Mouse (Mus musculus) layer of hippocampus, adult 9-11 months (tissue): ENCODE measurements around the gene Gm20388.

Experiments
- DNase-seq: peaks from one replicate; pipeline ENCODE4 v3.0.0; 2022

Gm20388 gene

GRCm38 (mm10) chr8:123718752-123719151 lies 3808.1 kb downstream of the Gm20388 start:
- no peak for DNase-seq

GRCm38 (mm10) chr8:123719280-123719679 lies 3808.6 kb downstream of the Gm20388 start:
- no peak for DNase-seq

DNA sequence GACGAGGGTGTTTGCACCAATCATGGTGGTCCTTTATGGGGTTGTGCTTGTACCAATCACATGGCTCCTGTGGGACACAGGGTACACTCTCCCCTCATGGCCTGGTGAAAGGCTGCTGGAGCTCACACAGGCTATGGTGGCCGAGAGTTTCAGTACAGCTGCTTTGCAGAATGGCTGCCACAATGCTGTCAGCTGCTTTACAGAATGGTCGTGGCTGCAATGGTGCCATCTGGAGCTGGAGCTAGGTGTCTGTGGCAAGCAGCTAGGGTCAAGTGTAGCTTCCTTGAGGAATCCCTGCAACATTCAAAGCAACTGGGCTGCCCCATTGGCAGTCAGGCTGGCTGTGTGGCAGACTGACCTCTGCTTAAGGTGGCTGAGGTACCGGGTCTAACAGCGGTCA lies 3809.2 kb downstream of the Gm20388 start:
- no peak for DNase-seq

DNA sequence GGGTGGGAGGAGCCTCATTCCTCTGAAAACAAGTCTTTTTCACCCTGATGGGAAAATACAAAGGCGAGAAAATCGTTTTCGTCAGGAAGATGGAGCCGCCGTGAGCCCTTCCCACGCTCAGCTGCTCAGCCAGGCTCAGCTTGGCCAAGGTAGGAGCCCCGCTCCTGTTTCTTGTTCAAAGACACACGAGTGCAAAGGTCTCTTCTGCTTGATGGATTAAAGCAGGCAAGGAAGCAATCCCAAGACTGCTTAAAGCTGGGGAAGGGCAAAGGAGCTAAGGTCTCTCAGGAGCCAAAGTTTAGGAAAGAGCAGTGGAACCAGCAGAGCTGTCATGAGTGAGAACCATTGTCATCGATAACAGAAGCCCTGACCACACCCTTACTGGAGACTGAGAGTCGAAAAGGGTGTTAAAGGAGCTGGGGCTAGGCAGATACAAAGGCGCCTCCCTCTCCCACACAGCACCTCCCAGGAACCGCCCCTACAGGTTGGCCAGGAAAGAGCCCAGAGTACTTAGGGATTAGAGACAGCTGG lies 3809.9 kb downstream of the Gm20388 start:
- no peak for DNase-seq

DNA sequence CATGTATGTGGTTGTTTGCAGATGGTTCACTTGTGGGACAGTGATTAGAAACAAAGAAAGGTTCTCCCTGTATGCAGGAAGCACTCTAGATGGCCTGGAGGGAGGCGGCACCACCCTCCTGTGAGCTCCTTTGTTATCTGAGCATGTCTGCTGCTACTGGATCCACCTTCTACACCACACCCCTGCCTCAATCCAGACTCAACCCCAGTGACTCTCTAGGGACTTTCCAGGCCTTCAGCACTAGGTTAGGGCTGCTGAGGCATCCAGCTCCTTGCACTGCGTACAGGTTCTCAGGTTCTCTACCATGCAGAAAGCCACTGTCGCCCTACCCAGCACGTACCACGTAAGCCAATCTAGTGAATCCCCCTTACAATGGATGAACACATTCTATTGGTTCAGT lies 3811.6 kb downstream of the Gm20388 start:
- no peak for DNase-seq

GRCm38 (mm10) chr8:123724752-123725151 lies 3814.1 kb downstream of the Gm20388 start:
- peak; percentile 76 for DNase-seq

DNA sequence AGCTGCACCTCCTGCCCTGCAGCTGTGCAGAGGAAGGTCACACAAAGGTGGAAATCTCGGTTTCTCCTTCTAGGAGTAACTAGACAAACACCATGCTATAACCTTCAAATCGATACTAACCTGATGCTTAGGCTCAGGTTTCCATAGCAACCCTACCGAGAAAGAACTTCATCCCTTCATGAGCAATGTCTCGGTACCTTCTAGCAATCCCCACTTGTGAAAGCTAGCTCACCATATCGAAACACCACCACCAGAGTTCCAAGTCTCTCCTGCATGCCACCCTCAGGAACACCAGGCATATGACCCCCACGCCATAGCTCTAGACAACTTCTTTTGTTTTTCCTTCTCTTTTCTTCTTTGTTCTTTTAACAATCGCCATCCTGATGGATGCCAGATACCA lies 3814.6 kb downstream of the Gm20388 start:
- no peak for DNase-seq

- DNase-seq: no peak
Measured at GRCm38 (mm10) chr8:123726759-123727158, 3816.1 kb downstream of the Gm20388 start.

DNA sequence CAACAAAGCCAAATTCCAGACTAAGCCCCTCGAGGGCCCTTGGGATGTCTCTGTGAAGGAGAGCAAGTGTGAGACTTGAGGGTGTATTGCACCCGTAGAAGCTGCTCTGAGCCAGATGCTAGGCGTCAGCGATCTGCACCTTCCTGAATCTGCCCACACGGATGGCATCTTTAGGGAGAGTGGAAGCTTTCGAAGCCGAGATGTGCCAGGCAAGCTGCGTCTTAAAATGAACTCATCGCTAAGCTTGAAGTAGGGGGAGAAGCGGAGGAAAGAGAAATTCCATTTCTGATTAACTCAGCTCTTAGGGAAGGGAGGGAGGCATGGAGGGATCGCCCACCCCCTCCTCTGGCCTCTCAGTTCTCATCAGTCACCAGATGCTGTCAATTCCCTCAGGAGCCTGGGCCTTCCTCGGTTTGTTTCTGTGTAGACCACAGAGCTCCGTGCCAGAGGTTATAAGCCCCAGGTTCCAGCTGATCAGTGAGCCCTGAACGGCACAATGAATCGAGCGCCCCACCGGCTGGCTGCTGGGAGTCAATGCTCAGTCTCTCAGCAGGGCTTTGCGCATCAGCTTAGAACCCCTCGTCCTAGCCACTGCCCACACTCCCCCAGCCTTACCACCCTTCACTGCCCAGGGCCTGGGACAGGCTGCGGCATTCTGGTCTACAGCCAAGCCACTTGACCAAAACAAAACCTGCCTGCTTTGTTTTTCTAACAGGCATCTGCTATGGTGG lies 3818.6 kb downstream of the Gm20388 start:
- peak; percentile 53 for DNase-seq

GRCm38 (mm10) chr8:123729786-123730411 lies 3819.3 kb downstream of the Gm20388 start:
- no peak for DNase-seq

DNA sequence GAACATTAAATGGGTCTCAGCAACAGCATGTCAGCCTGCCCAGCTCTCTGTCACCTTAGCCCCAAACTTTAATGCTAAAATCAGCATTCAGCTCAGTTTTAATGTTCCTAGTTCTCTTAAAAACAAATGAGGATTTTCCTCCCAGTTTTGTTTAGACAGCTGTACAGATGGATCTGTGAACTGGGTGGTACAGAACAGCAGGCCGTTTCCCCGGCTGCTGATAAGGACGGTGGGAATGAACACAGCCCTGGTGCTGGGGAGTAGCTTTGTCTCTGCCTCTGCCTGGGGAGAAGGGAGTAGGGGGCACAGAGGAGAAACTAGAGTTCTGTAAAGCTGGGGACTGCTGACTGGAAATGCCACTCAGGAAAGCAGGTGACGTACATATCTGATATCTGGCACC lies 3821.7 kb downstream of the Gm20388 start:
- no peak for DNase-seq

- no peak for DNase-seq
Measured at GRCm38 (mm10) chr8:123734486-123734885, 3823.8 kb downstream of the Gm20388 start.

- DNase-seq: no peak
Measured at GRCm38 (mm10) chr8:123736974-123737373, 3826.3 kb downstream of the Gm20388 start.

DNA sequence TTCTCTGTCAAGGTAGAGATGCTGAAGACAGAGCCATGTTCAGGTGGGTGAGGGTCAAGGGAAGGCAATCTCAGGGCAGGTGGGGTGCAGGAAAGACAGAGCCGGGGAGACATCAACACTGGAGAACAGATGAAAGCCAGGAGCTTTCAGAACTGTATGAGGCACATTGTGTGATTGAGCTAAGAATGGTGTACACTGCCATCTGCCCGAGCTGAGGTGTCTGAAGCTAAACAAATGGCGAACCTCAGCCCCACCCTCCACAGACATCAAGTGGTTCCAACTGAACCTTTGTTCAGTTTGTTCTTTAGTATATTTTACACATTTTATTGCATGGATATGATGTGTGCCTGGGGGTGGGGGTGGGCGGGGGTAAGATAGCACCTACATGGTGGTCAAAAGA lies 3829.6 kb downstream of the Gm20388 start:
- no peak for DNase-seq

GRCm38 (mm10) chr8:123741232-123741631 lies 3830.6 kb downstream of the Gm20388 start:
- DNase-seq: no peak

- DNase-seq: no peak
Measured at GRCm38 (mm10) chr8:123746488-123746887, 3835.8 kb downstream of the Gm20388 start.

DNA sequence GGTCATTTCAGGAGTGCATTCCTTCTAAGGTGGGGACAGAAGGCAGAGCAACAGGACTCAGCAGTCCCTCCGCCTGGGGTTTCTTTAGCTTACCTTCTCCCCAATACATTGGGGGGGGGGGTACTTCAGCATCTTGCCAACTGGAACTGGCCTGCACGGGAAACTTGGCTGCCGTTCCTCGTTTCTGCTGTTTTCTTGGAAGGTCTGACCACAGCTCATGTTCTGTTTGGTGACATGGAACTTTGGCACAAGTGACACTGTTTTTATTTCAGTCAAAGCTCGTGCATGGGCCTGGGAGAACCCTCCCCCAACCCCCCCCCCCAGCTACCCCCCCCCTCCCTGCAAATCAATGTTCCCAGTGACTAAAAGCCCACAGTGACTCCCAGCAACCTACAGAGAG lies 3837.1 kb downstream of the Gm20388 start:
- no peak for DNase-seq

DNA sequence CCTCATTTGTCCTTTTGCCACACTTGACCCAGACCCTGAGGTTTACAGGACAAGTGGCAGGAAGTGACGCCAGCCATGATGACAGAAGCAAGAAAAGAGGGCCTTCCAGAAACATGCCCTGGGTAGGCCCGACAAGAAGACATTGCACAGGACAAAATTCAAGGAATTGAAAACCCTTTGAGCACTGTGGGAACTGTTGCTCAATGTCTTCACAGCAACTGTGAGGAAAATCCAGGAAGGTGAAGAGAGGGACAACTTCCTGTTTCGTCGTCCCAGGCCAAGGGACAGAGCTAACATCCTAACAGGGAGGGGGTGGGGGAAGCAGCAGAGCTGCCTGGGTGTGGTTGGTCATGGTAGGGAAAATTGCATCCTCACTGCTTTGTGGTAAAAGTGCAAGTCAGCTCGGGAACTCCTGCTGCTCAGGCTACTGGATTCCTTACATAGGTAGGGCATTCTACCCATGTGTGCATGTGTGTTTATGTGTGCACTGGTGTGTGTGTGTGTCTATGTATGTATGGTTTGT lies 3839.6 kb downstream of the Gm20388 start:
- DNase-seq: no peak

GRCm38 (mm10) chr8:123752773-123753468 lies 3842.3 kb downstream of the Gm20388 start:
- DNase-seq: no peak

- no peak for DNase-seq
Measured at GRCm38 (mm10) chr8:123753604-123754375, 3843.1 kb downstream of the Gm20388 start.

DNA sequence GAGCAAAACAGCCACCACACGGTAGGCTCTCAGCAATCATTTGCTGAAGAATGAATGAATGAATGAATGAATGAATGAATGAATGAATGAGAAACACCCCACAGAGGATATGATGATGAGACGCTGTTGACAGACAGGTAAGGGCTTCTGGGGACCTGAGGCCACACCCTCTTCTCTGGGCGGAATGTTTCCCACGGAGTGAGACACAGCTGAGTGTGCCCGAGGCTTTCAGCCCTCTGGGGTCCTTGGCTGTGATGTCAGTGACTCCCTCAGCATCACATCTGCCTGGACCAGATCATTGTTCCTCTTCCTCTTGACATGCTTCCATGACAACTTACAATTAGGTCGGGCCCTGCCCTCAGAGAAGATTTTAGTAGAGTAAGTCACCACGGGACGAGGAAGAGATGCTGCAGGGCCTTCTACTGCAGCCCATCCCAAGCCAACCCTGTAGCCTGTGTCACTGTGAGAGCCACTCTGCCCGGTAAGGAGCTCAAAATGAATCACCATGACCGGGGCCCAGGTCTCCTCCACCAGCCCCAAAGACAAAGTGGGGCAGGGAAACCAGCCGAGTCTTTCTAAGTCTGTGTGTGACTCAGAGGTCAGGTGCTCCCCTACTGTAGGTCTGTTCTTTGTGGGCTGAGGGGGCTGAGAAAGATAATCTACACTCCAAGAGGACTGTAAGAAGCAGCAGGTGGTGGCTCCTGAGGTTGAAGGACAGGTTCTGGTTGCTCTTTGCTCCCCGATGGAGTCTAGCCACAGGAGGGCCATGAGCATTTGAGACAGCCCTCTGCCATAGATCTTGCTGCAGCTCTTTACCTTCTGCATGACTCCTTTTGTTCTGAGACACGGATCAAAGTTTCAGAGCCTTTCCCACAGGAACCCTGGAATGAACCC lies 3844.1 kb downstream of the Gm20388 start:
- DNase-seq: no peak

GRCm38 (mm10) chr8:123756901-123757300 lies 3846.3 kb downstream of the Gm20388 start:
- no peak for DNase-seq
